Mouse (Mus musculus) CH12.LX (cell line): ENCODE results near the gene Olfml1. TPM values are rescaled to one million over a fixed set of nuclear protein-coding genes. Genes with fewer than 3 reads are reported as not detected.

Experiments
- DNase-seq: peaks from one replicate; pipeline ENCODE4 v3.0.0-alpha.2; 2013; ENCODE audit errors: extremely low read depth
- H3K27ac ChIP-seq: 2 replicates; pipeline ENCODE4 v1.5.1; 2012; ENCODE audit warnings: low read depth, mild to moderate bottlenecking, control low read depth, moderate library complexity; ENCODE audit not compliant: insufficient read depth
- H3K27me3 ChIP-seq: replicated peaks from 2 replicates; pipeline ENCODE3; 2012; ENCODE audit warnings: inconsistent platforms
- H3K36me3 ChIP-seq, 2 experiments: replicated peaks in 1 of 2; 2 replicates each; pipeline versions ENCODE3 to v1.6.1; 2012; ENCODE audit warnings: inconsistent platforms in 1 of 2, low read length in 1 of 2, mild to moderate bottlenecking in 1 of 2, mixed read lengths in 1 of 2, moderate library complexity in 1 of 2; ENCODE audit not compliant: control insufficient read depth in 1 of 2, insufficient read depth in 1 of 2
- H3K4me1 ChIP-seq, 2 experiments: 2 replicates each; pipeline ENCODE4 v1.6.1; 2012; ENCODE audit warnings: inconsistent platforms in 1 of 2, moderate library complexity in 1 of 2; ENCODE audit not compliant: insufficient read depth in 2 of 2, control insufficient read depth in 1 of 2
- H3K4me2 ChIP-seq: 2 replicates; pipeline ENCODE4 v1.6.1; 2012; ENCODE audit warnings: low read depth, mild to moderate bottlenecking, control low read depth; ENCODE audit not compliant: poor library complexity, insufficient read depth, severe bottlenecking
- H3K4me3 ChIP-seq, 3 experiments: fragments of 150-350 bp in 1 of 3; sonication (generic) in 1 of 3; replicated peaks in 1 of 3; 2 replicates each; pipeline versions ENCODE3 to v1.5.1; 2011 to 2012; ENCODE audit warnings: low read depth in 2 of 3, low read length in 2 of 3, mild to moderate bottlenecking in 2 of 3, moderate library complexity in 2 of 3, control low read depth in 1 of 3, improper control_type of control experiment in 1 of 3, inconsistent platforms in 1 of 3, mixed read lengths in 1 of 3; ENCODE audit not compliant: poor library complexity in 1 of 3
- H3K79me2 ChIP-seq: replicated peaks from 2 replicates; pipeline ENCODE4 v1.6.1; 2012; ENCODE audit warnings: mild to moderate bottlenecking, moderate library complexity; ENCODE audit not compliant: control insufficient read depth, poor library complexity, insufficient read depth, severe bottlenecking; ENCODE audit errors: extremely low read depth
- H3K9ac ChIP-seq: 2 replicates; pipeline ENCODE4 v1.6.1; 2012; ENCODE audit warnings: low read depth, mild to moderate bottlenecking, control low read depth, moderate library complexity; ENCODE audit not compliant: insufficient read depth
- H3K9me3 ChIP-seq: replicated peaks from 2 replicates; pipeline ENCODE3; 2012; ENCODE audit warnings: low read length, inconsistent platforms, mixed read lengths
- CHD2 ChIP-seq: IDR thresholded peaks from 2 replicates; pipeline ENCODE4 v1.6.1; 2011; ENCODE audit warnings: low read length, improper control_type of control experiment
- CTCF ChIP-seq, 2 experiments: IDR thresholded peaks in 1 of 2; conservative IDR thresholded peaks in 1 of 2; 2 replicates each; pipeline ENCODE4 v1.5.1; 2011 to 2012; ENCODE audit warnings: low read depth in 2 of 2, low read length in 2 of 2, improper control_type of control experiment in 1 of 2, inconsistent platforms in 1 of 2, mild to moderate bottlenecking in 1 of 2, moderate library complexity in 1 of 2
- E2F4 ChIP-seq: IDR thresholded peaks from 2 replicates; pipeline ENCODE4 v1.6.1; 2011; ENCODE audit warnings: low read depth, low read length, improper control_type of control experiment; ENCODE audit not compliant: insufficient replicate concordance
- ELF1 ChIP-seq: IDR thresholded peaks from 2 replicates; pipeline ENCODE4 v1.6.1; 2014; ENCODE audit warnings: low read depth, mild to moderate bottlenecking, inconsistent platforms, low read length, improper control_type of control experiment
- EP300 ChIP-seq: IDR thresholded peaks from 2 replicates; pipeline ENCODE4 v1.6.1; 2011; ENCODE audit warnings: low read length, improper control_type of control experiment
- ETS1 ChIP-seq: conservative IDR thresholded peaks from 2 replicates; pipeline ENCODE4 v1.6.1; 2012; ENCODE audit warnings: low read depth, mild to moderate bottlenecking, inconsistent platforms, low read length, improper control_type of control experiment, moderate library complexity
- GABPA ChIP-seq: IDR thresholded peaks from 2 replicates; pipeline ENCODE4 v1.6.1; 2012; ENCODE audit warnings: low read depth, low read length, improper control_type of control experiment, inconsistent platforms; ENCODE audit not compliant: insufficient replicate concordance
- HCFC1 ChIP-seq: IDR thresholded peaks from 2 replicates; pipeline ENCODE4 v1.6.1; 2012; ENCODE audit warnings: low read depth, mild to moderate bottlenecking, inconsistent platforms, low read length, improper control_type of control experiment
- IRF4 ChIP-seq: IDR thresholded peaks from 2 replicates; pipeline ENCODE4 v1.6.1; 2014; ENCODE audit warnings: low read depth, mild to moderate bottlenecking, inconsistent platforms, low read length, improper control_type of control experiment
- MAFK ChIP-seq: IDR thresholded peaks from 2 replicates; pipeline ENCODE4 v1.6.1; 2011; ENCODE audit warnings: low read length, improper control_type of control experiment; ENCODE audit not compliant: insufficient replicate concordance
- MXI1 ChIP-seq: IDR thresholded peaks from 2 replicates; pipeline ENCODE4 v1.6.1; 2011; ENCODE audit warnings: mild to moderate bottlenecking, low read depth, low read length, improper control_type of control experiment
- MYC ChIP-seq: IDR thresholded peaks from 2 replicates; pipeline ENCODE4 v1.6.1; 2011; ENCODE audit warnings: low read depth, mild to moderate bottlenecking, improper control_type of control experiment, low read length
- PAX5 ChIP-seq: IDR thresholded peaks from 2 replicates; pipeline ENCODE4 v1.6.1; 2012; ENCODE audit warnings: low read length, inconsistent platforms, mixed read lengths
- RAD21 ChIP-seq: IDR thresholded peaks from 2 replicates; pipeline ENCODE4 v1.6.1; 2011; ENCODE audit warnings: low read depth, mild to moderate bottlenecking, low read length, improper control_type of control experiment, moderate library complexity
- RCOR1 ChIP-seq: conservative IDR thresholded peaks from 2 replicates; pipeline ENCODE4 v1.6.1; 2012; ENCODE audit warnings: low read depth, mild to moderate bottlenecking, inconsistent platforms, low read length, improper control_type of control experiment
- SIN3A ChIP-seq: IDR thresholded peaks from 2 replicates; pipeline ENCODE4 v1.6.1; 2012; ENCODE audit warnings: low read length, improper control_type of control experiment, inconsistent platforms
- SMC3 ChIP-seq: IDR thresholded peaks from 2 replicates; pipeline ENCODE4 v1.6.1; 2011; ENCODE audit warnings: low read depth, low read length, improper control_type of control experiment
- UBTF ChIP-seq: IDR thresholded peaks from 2 replicates; pipeline ENCODE4 v1.6.1; 2012; ENCODE audit warnings: low read depth, mild to moderate bottlenecking, inconsistent platforms, low read length, improper control_type of control experiment, moderate library complexity
- USF1 ChIP-seq: IDR thresholded peaks from 2 replicates; pipeline ENCODE4 v1.6.1; 2014; ENCODE audit warnings: low read depth, mild to moderate bottlenecking, inconsistent platforms, low read length, improper control_type of control experiment
- USF2 ChIP-seq: conservative IDR thresholded peaks from 2 replicates; pipeline ENCODE4 v1.6.1; 2011; ENCODE audit warnings: low read depth, low read length, improper control_type of control experiment
- ZC3H11A ChIP-seq: IDR thresholded peaks from 2 replicates; pipeline ENCODE4 v1.6.1; 2012; ENCODE audit warnings: low read depth, mild to moderate bottlenecking, inconsistent platforms, low read length, improper control_type of control experiment
- ZKSCAN1 ChIP-seq: IDR thresholded peaks from 2 replicates; pipeline ENCODE4 v1.6.1; 2012; ENCODE audit warnings: low read depth, inconsistent platforms, low read length, improper control_type of control experiment, borderline replicate concordance
- dilution Hi-C: fragments of 300-500 bp; cut with MboI; formaldehyde crosslinking; loops from 2 replicates; pipeline ENCODE4 v1.14.3; 2020; ENCODE audit warnings: low sequenced_read_pairs; ENCODE audit not compliant: extremely low pct_unique_long_range_greater_than_20kb, extremely low pct_ligation_motif_present
- in situ Hi-C: fragments of 300-500 bp; cut with MboI; formaldehyde crosslinking; loops from 3 replicates; pipeline ENCODE4 v1.14.3; 2019; ENCODE audit warnings: low sequenced_read_pairs, low pct_ligation_motif_present, low pct_unique_long_range_greater_than_20kb, mixed read lengths
- polyA plus RNA-seq: library from polyadenylated mRNA; unstranded; fragments of >175 nt; gene quantifications from 2 replicates; pipeline ENCODE4 v1.2.1, GENCODE M21; 2012; ENCODE audit warnings: low read depth; ENCODE audit not compliant: insufficient read length
- total RNA-seq, 2 experiments: library from RNA; depleted of rRNA; stranded (reverse); fragments of 300-350 nt in 1 of 2; fragments of >200 nt in 1 of 2; gene quantifications; 2 replicates each; pipeline ENCODE4 v1.2.3; 2012 to 2014

The Olfml1 gene
- total and polyA plus RNA-seq, 3 experiments = not detected

DNA sequence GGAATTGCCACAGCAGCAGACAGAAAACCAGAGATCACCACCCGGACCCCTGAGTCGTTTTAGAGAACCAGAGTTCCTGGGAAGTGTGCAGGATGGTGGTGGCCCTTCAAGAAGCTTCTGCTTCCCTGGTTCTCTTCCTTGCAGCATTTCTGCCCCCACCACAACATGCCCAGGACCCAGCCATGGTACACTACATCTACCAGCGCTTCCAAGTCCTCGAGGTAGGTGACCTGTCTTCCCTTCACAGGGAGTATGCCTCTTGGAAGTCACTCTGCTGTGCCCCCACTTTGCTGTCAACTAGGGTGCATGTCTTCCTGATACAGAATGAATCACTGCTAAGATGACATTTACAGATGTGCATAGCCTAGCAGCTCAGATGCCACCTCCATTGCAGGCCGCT lies 428 bp downstream of the Olfml1 start:
- no peak for DNase-seq
- H3K9ac ChIP-seq = no peak overlapping the region
- TF ChIP-seq USF2 = no peak
- TF ChIP-seq MAFK = no peak
- no peak for TF ChIP-seq CTCF (conservative IDR thresholded peaks at IDR 0.05 in 1 of 2, IDR thresholded peaks at IDR 0.05 in 1 of 2; ENCODE audit: low read depth in 2 of 2, low read length in 2 of 2)
- no peak for TF ChIP-seq MXI1
- no peak for TF ChIP-seq PAX5
- no peak for TF ChIP-seq RAD21
- no peak overlapping the region for H3K27ac ChIP-seq
- no peaks in the 10 kb centered on the region for H3K79me2 ChIP-seq
- no peak overlapping the region for H3K4me3 ChIP-seq
- no peaks in the 10 kb centered on the region for H3K27me3 ChIP-seq
- H3K4me1 ChIP-seq = no peaks in the 10 kb centered on the region
- dilution Hi-C loops (no loop called here), in situ Hi-C loops (no loop called here)
- H3K36me3 ChIP-seq = no peaks in the 10 kb centered on the region
- H3K9me3 ChIP-seq = peaks cover 3% of the 10 kb centered on the region
- H3K4me2 ChIP-seq = no peak overlapping the region

DNA sequence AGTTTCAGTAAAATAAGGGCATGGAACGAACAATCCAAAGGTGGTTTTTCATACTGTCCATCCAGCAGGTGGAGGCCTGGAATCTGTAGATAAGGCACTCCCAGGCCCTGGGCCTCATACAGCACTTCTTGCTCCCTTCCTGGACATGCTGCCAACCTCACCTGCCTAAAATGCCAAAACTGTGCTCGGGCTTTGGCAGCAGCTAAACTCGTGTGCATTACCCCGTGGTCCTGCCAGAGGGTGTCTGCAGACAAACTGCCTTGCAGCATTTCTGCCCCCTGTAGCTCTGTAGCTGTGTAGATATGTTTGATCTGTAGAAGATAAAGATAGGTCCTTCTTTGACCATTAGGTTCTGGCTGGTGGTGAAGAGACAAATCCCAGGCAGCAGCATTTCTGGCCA lies 1.7 kb downstream of the Olfml1 start:
- dilution Hi-C loops = no loop called here
- Histone ChIP-seq H3K27ac (no peak overlapping the region), H3K4me2 (no peak overlapping the region), H3K27me3 (no peaks in the 10 kb centered on the region), H3K36me3 (no peaks in the 10 kb centered on the region), H3K4me1 (no peaks in the 10 kb centered on the region; a peak in 1 of 4 replicates), H3K9me3 (peaks cover 3% of the 10 kb centered on the region), H3K4me3 (no peak overlapping the region), H3K79me2 (no peaks in the 10 kb centered on the region), H3K9ac (no peak overlapping the region)
- no peak for DNase-seq
- TF ChIP-seq MYC (no peak), EP300 (no peak), USF1 (no peak), E2F4 (no peak), HCFC1 (no peak), SIN3A (no peak), RAD21 (no peak), IRF4 (no peak), ETS1 (no peak), ELF1 (no peak), ZC3H11A (no peak), MXI1 (no peak), CHD2 (no peak), GABPA (no peak), RCOR1 (no peak), UBTF (no peak), ZKSCAN1 (no peak), SMC3 (no peak)
- in situ Hi-C loops = no loop called here
